Mouse (Mus musculus) heart, adult 2 months (tissue): ENCODE measurements around the gene Snrpc. TPM values are rescaled to one million over a fixed set of nuclear protein-coding genes. Genes with fewer than 3 reads are reported as not detected.

Experiments used
- DNase-seq, 2 experiments: peaks; one replicate each; pipeline ENCODE4 v3.0.0; 2021
- H3K27ac ChIP-seq: fragments of 200-600 bp; 2 replicates; pipeline ENCODE4 v1.8.1; 2022
- H3K27me3 ChIP-seq: fragments of 200-500 bp; 2 replicates; pipeline ENCODE4 v1.6.1; 2012; ENCODE audit warnings: mild to moderate bottlenecking, low read length, inconsistent platforms, mixed read lengths; ENCODE audit not compliant: control insufficient read depth, insufficient read depth
- H3K36me3 ChIP-seq: fragments of 200-500 bp; 2 replicates; pipeline ENCODE4 v1.6.1; 2012; ENCODE audit warnings: low read length, inconsistent platforms; ENCODE audit not compliant: control insufficient read depth, insufficient read depth
- H3K4me1 ChIP-seq: fragments of 200-500 bp; 2 replicates; pipeline ENCODE4 v1.6.1; 2011; ENCODE audit warnings: low read length; ENCODE audit not compliant: control insufficient read depth, insufficient read depth
- H3K4me3 ChIP-seq: fragments of 200-600 bp; 2 replicates; pipeline ENCODE4 v1.8.1; 2022
- H3K79me2 ChIP-seq: fragments of 200-500 bp; replicated peaks from 2 replicates; pipeline ENCODE4 v1.6.1; 2012; ENCODE audit warnings: mild to moderate bottlenecking, inconsistent platforms, low read length, moderate library complexity, mixed read lengths; ENCODE audit not compliant: control insufficient read depth, insufficient read depth
- H3K9ac ChIP-seq: fragments of 200-500 bp; 2 replicates; pipeline ENCODE4 v1.6.1; 2012; ENCODE audit warnings: low read depth, mild to moderate bottlenecking, control low read depth, inconsistent platforms, low read length, mixed read lengths
- CTCF ChIP-seq: fragments of 200-600 bp; IDR thresholded peaks from 2 replicates; pipeline ENCODE4 v1.8.1; 2022; ENCODE audit warnings: antibody characterized with exemption, mild to moderate bottlenecking, moderate library complexity
- EP300 ChIP-seq: fragments of 200-500 bp; IDR thresholded peaks from 2 replicates; pipeline ENCODE4 v1.6.1; 2011; ENCODE audit warnings: low read depth, low read length, control low read depth; ENCODE audit not compliant: insufficient read depth
- POLR2A ChIP-seq: fragments of 200-500 bp; IDR thresholded peaks from 2 replicates; pipeline ENCODE4 v1.6.1; 2011; ENCODE audit warnings: mild to moderate bottlenecking, low read depth, low read length, control low read depth; ENCODE audit not compliant: insufficient read depth
- WGBS: fragments of 180-500 bp; shearing (Covaris S2); methylation state at CpG from one replicate; pipeline ENCODE4 v1.1.7; 2018; 5-methylcytosine and 5-hydroxymethylcytosine counted together
- intact Hi-C: fragments of 180-260 bp; cut with DNase I; formaldehyde crosslinking; loops from one replicate; pipeline ENCODE4 v1.15.1; 2025
- polyA plus RNA-seq: library from polyadenylated mRNA; depleted of rRNA; stranded (reverse); fragments of >200 nt; gene quantifications from 2 replicates; pipeline ENCODE4 v1.2.3, GENCODE M21; 2012
- total RNA-seq, 2 experiments: library from RNA; stranded (reverse); gene quantifications; 2 replicates each; pipeline ENCODE4 v1.2.3; 2021

The Snrpc gene
- total and polyA plus RNA-seq, 3 experiments = 44.5 to 55.2 (median 52.4) TPM

- H3K79me2 ChIP-seq = peaks cover 6% of the 10 kb centered on the region
- no peaks in the 10 kb centered on the region for H3K36me3 ChIP-seq
- no peak overlapping the region for H3K9ac ChIP-seq
- TF ChIP-seq EP300 (no peak), POLR2A (no peak), CTCF (no peak)
- intact Hi-C loops = no loop called here
- H3K4me3 ChIP-seq = no peak overlapping the region
- H3K4me1 ChIP-seq = peaks cover 32% of the 10 kb centered on the region
- peak; percentile 43 to 56 for DNase-seq
- 56% methylated on average over 6 of the region's 6 CpGs for WGBS
- no peaks in the 10 kb centered on the region for H3K27me3 ChIP-seq
- peak overlapping the region; percentile 55 for H3K27ac ChIP-seq
Observed at GRCm38 (mm10) chr17:27793144-27793543, 44.8 kb upstream of the Snrpc start.

- intact Hi-C loops = no loop called here
- Histone ChIP-seq H3K27me3 (no peaks in the 10 kb centered on the region), H3K4me1 (peaks cover 37% of the 10 kb centered on the region), H3K79me2 (peaks cover 11% of the 10 kb centered on the region), H3K36me3 (no peaks in the 10 kb centered on the region), H3K4me3 (peak overlapping the region; percentile 29), H3K27ac (peak overlapping the region; percentile 58), H3K9ac (no peak overlapping the region)
- DNase-seq = peak; percentile 59 to 79
- TF ChIP-seq POLR2A (no peak), CTCF (no peak), EP300 (peak; percentile 80)
- WGBS = 11% methylated on average over 6 of the region's 6 CpGs
Observed at GRCm38 (mm10) chr17:27796780-27797179, 41.2 kb upstream of the Snrpc start.

GRCm38 (mm10) chr17:27797341-27797872 is 40.5 kb upstream of the Snrpc start:
- no peaks in the 10 kb centered on the region for H3K27me3 ChIP-seq
- WGBS = 6% methylated on average over 11 of the region's 11 CpGs

GRCm38 (mm10) chr17:27799771-27800584 is 38.0 kb upstream of the Snrpc start:
- no peak overlapping the region; the same call in 1 of the 2 replicates for H3K9ac ChIP-seq
- peaks cover 35% of the 10 kb centered on the region for H3K4me1 ChIP-seq
- intact Hi-C loops = no loop called here
- TF ChIP-seq EP300 (no peak), POLR2A (no peak)
- H3K4me3 ChIP-seq = no peak overlapping the region
- H3K27me3 ChIP-seq = no peaks in the 10 kb centered on the region
- H3K27ac ChIP-seq = peak overlapping the region; percentile 44
- H3K36me3 ChIP-seq = no peaks in the 10 kb centered on the region
- WGBS = 37% methylated on average over 16 of the region's 16 CpGs
- H3K79me2 ChIP-seq = peaks cover 15% of the 10 kb centered on the region
- no peak for DNase-seq

More at GRCm38 (mm10) chr17:27797341-27797872, 40.5 kb upstream of the Snrpc start:
- Histone ChIP-seq H3K36me3 (no peaks in the 10 kb centered on the region), H3K27ac (peak overlapping the region; percentile 58), H3K4me3 (peak overlapping the region; percentile 29), H3K79me2 (peaks cover 11% of the 10 kb centered on the region), H3K9ac (no peak overlapping the region; the same call in 1 of the 2 replicates), H3K4me1 (peaks cover 37% of the 10 kb centered on the region)
- intact Hi-C loops = no loop called here
- peak; percentile 63 to 66 for DNase-seq
- no peak for TF ChIP-seq CTCF
- no peak for TF ChIP-seq POLR2A
- TF ChIP-seq EP300 = 0 out of 2 replicates have a peak, but pooled peaks have one; percentile 18

DNA sequence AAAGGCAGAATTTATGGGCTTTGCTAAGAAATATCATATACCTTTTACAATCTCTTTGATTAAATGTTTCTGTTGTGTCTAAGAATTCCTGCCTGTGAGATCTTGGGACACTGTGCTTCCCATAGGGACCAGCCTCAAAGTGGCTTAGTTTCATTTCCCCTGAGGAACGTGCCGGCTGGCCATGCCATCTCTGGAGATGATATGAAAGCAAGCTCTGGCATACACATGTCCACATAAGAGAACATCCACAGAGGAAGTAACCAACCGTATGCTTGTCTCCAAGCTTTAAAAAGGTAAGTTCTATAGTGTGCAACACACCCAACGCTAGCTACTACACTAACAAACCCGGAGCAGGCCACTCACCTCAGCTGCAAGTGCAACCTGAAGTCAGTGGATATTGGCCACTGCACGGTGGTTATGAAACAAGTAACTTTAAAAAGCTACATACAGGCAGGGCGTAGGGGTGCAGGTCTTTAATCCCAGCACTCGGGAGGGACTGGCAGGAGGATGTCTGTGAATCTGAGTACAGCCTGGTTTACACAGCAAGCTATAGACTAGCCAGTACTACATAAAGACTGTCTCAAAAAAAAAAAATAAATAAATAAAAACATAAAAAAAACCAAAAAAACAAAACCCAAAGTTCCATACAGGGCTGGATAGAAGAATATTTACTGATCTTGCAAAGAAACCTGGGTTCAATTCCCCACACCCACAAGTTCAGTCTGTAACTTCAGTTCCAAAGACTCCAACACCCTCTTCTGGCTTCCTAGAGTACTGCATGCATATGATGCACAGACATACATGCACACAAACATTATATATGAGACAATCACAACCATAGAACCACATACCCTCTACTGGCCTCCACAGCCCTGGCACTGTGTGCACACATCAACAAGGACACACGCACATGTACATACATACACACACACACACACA is 37.0 kb upstream of the Snrpc start:
- H3K27ac ChIP-seq = peak overlapping the region; percentile 44
- H3K4me1 ChIP-seq = peaks cover 38% of the 10 kb centered on the region
- no peak overlapping the region for H3K9ac ChIP-seq
- H3K79me2 ChIP-seq = peaks cover 11% of the 10 kb centered on the region
- no peaks in the 10 kb centered on the region for H3K36me3 ChIP-seq
- H3K4me3 ChIP-seq = no peak overlapping the region
- no peaks in the 10 kb centered on the region for H3K27me3 ChIP-seq
- intact Hi-C loops = no loop called here
- WGBS = 54% methylated on average over 9 of the region's 9 CpGs
- peak; percentile 46 for TF ChIP-seq CTCF
- no peak for TF ChIP-seq EP300
- no peak for DNase-seq
